Mouse (Mus musculus) brain, adult 10 weeks (tissue): ENCODE data around the gene Clec4a2. TPM values are rescaled to one million over a fixed set of nuclear protein-coding genes. Genes with fewer than 3 reads are reported as not detected.

ENCODE experiments used
- polyA plus RNA-seq: library from polyadenylated mRNA; stranded (reverse); fragments of 350-450 nt; fragmentation: Illumina TruSeq; extraction: RNeasy Lipid Tissue Mini Kit (QIAGEN cat#74804); gene quantifications from one replicate; pipeline ENCODE4 v1.2.3, GENCODE M21; 2015; ENCODE audit warnings: low read depth, low replicate concordance

Clec4a2 gene
- 2.7 TPM for polyA plus RNA-seq

GRCm38 (mm10) chr6:123106128-123106527, at the start of gene Clec4a2:
Gene Clec4a2 (plus strand): TSS chr6:123106428.

GRCm38 (mm10) chr6:123172593-123172992, 66.4 kb downstream of the Clec4a2 start, which contains the start of gene Clec4b2:
Gene Clec4b2 (plus strand): TSS chr6:123172893.

Other genes with a start within 250 kb of the Clec4a2 start
- 194 TPM for gene Necap1, start 232.0 kb upstream of the Clec4a2 start, polyA plus RNA-seq
- gene Clec4a1, start 184.6 kb upstream of the Clec4a2 start, polyA plus RNA-seq = 0.39 TPM
- gene Clec4a3, start 153.9 kb upstream of the Clec4a2 start, polyA plus RNA-seq = 1.9 TPM
- gene Clec4a4, start 116.1 kb upstream of the Clec4a2 start, polyA plus RNA-seq = not detected
- not detected for gene Clec4b1, start 56.5 kb upstream of the Clec4a2 start, polyA plus RNA-seq
- not detected for gene Clec4b2, start 66.5 kb downstream of the Clec4a2 start, polyA plus RNA-seq
- 0.77 TPM for gene Clec4n, start 123.4 kb downstream of the Clec4a2 start, polyA plus RNA-seq
- gene Clec4d, start 155.7 kb downstream of the Clec4a2 start, polyA plus RNA-seq = not detected
- not detected for gene Clec4e, start 183.4 kb downstream of the Clec4a2 start, polyA plus RNA-seq
- not detected for gene Vmn2r19, start 201.9 kb downstream of the Clec4a2 start, polyA plus RNA-seq